Mouse (Mus musculus) liver, adult 2 months (tissue): ENCODE data around the gene D6Wsu163e.

Experiments
- CTCF ChIP-seq: fragments of 200-500 bp; IDR thresholded peaks from 2 replicates; pipeline ENCODE4 v1.5.1; 2011; ENCODE audit warnings: low read depth, low read length, control low read depth
- POLR2A ChIP-seq: fragments of 200-500 bp; IDR thresholded peaks from 2 replicates; pipeline ENCODE4 v1.6.1; 2011; ENCODE audit warnings: low read length, control low read depth; ENCODE audit not compliant: insufficient read depth; ENCODE audit errors: extremely low read depth

DNA sequence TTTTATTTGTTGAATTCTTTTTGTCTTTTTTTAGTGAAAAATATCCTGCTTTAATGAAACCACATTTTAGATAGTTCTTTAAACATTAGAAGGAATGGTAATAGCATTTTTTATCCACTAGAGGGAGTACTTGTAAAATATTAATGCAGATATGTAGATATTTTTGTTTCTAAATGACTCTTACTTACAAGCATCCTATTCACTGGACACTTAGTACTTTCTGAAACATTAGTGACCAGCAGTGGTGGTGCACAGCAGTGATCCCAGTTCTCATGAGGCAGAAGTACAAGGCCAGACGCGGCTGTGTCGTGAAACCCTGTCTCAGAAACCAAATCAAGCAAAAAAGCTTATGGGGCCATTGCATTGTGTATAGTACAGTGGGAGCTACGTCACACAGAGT lies 8.6 kb downstream of the D6Wsu163e start:
- TF ChIP-seq CTCF, result peak; percentile 43; the same call in 1 of the 2 replicates
- no peak for TF ChIP-seq POLR2A
